Mouse (Mus musculus) heart, adult 11 months (tissue): ENCODE results near the gene Gm10283.
A peak's percentile ranks its signal among the peaks of the same experiment; 100 is the strongest.
"Not testable (repeated sequence)": the region's sequence is repeated elsewhere in the genome, so short reads cannot be mapped to it uniquely, and the experiment has no call there.

Source experiments
- DNase-seq: peaks from one replicate; pipeline ENCODE4 v3.0.0; 2022

Gm10283 gene

GRCm38 (mm10) chr8:60503098-60503497, at the start of gene Gm10283:
Gene Gm10283, minus strand, starts transcription at chr8:60503198.
- DNase-seq = no peak

GRCm38 (mm10) chr8:60534945-60535344, 31.9 kb upstream of the Gm10283 start:
- no peak for DNase-seq

GRCm38 (mm10) chr8:60518286-60518685, 15.3 kb upstream of the Gm10283 start:
- no peak for DNase-seq

- peak; percentile 90 for DNase-seq
These were observed 2.9 kb upstream of the Gm10283 start, which contains the start of gene Aadat for GRCm38 (mm10) chr8:60505653-60506521. Gene Aadat, plus strand, starts transcription at chr8:60505932.

DNA sequence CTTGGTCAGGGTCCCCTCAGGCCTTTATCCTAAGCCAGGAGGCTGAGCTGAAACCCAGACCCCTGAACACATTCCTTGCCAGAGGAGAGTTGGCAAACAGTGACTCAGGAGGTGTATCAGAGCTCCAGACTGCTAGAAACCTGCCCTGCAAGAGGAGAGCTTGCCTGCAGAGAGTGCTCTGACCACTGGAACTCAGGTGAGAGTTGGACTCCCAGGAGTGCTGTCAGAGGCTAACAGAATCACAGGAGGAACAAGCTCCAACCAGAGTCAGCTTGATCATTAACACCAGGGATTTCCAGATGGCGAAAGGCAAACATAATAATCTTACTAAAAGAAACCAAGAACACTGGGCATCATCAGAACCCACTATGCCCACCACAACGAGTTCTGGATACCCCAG, 8.0 kb downstream of the Gm10283 start:
- DNase-seq = not testable (repeated sequence)

GRCm38 (mm10) chr8:60494606-60495005, 8.4 kb downstream of the Gm10283 start:
- peak; percentile 79 for DNase-seq

- peak; percentile 64 for DNase-seq
These were observed 10.5 kb downstream of the Gm10283 start for GRCm38 (mm10) chr8:60492471-60492870.

GRCm38 (mm10) chr8:60491871-60492270, 11.1 kb downstream of the Gm10283 start:
- peak; percentile 29 for DNase-seq

GRCm38 (mm10) chr8:60490147-60490546, 12.9 kb downstream of the Gm10283 start:
- no peak for DNase-seq

DNA sequence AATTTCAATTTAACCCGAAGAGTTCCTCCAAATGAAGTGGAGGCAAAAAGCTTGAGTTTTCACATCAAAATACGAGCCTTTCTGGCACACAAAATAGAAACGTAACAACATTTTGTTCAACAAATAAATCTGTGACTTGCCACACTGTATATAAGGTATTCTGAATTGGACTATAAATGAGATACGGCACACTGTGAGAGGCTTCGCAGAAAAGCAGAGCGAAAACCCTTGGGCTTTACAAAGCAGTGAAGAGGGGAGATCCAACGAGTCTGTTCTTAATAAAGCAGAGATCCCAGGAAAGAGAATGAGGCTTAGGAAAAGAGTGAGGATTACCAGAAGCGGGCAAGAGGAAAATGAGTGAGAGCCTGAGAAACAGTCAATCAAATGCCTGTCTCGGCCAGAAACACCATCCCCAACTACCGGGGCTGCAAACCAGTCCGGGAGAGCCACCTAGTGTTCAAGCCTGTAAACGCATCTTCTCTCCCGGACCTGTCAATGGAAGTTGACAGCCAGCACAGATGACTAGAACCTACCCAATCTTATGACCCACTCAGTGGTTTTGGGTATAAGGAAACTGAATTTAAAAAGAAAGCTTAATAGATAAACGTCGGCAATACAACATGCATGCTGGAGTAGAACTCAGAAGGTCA, 36.2 kb downstream of the Gm10283 start:
- DNase-seq = no peak

- DNase-seq = no peak
These were observed 53.7 kb downstream of the Gm10283 start for GRCm38 (mm10) chr8:60449296-60449695.

- DNase-seq = no peak
These were observed 58.0 kb downstream of the Gm10283 start for GRCm38 (mm10) chr8:60444989-60445388.

DNA sequence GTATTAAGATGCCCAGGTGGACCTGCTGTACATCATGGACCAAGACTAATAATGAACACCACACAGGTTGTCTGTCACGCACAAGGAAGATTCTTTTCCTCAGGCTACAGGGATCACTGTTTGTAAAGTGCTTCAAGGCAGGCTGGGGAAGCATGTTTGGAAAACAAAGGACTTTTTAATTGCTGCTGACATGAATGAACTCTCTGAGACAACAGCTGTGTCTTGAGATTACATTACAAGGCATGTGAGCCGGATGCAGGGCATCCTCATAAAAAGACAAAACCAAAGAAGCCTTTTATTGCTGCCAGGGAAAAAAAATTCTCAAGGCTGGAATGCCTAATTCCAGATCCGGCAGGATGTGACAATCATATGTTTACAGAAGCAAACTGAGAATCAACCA, 64.4 kb downstream of the Gm10283 start:
- DNase-seq = no peak

DNA sequence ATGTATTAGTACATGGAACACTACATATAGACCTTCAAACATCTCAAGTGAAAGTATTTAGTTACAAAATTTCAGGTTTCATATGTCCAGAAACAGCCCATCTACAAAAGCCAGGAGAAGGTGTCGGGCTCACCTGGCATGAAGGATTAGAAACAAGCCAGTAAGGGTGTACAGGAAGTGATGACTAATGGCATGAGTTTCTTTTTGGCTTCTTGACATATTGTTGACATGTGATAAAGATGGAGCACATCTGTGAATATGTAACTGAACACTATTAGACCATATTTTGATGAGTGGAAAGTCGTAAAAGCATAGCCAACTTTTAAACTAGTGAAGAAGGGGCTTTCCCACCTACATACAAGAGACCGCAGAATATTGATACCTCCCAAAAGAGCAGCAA, 66.1 kb downstream of the Gm10283 start:
- DNase-seq = no peak

DNA sequence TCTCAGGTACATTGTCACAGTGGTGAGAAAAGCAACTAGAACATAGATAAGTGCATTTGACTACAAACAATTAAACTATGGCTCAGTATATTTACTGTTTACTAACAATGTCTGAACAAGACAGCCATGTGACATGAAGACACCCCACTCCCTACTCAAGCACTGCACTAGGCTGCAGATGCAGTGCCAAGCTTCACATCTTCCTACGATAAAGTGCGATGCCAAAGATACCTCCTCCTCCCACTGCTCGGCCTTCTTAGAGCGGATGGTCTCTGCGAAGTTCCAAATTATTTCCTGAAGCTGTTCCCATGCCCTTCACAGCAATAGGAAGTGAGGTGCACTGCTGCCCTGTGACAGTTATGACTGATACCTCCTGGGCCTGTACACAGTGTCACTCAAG, 70.3 kb downstream of the Gm10283 start:
- no peak for DNase-seq

DNA sequence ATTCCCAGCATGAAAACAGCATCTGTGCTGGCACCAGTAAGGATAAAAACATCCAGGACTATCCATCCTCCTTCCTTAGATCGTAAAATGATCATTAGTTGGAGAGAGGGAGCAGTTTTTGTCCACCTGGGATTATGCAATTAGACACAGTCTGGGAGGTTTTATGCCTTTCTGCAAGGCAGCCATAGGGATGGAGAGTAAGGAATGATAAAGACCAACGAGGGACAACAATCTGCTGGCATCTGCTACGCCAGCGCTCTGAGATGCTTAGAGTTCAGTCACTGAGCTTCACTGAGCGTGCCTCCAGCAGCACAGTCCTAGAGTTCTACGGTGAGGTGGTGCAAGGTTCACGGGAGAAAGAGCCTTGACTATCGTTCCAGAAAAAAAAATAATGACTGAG, 96.6 kb downstream of the Gm10283 start:
- no peak for DNase-seq

DNA sequence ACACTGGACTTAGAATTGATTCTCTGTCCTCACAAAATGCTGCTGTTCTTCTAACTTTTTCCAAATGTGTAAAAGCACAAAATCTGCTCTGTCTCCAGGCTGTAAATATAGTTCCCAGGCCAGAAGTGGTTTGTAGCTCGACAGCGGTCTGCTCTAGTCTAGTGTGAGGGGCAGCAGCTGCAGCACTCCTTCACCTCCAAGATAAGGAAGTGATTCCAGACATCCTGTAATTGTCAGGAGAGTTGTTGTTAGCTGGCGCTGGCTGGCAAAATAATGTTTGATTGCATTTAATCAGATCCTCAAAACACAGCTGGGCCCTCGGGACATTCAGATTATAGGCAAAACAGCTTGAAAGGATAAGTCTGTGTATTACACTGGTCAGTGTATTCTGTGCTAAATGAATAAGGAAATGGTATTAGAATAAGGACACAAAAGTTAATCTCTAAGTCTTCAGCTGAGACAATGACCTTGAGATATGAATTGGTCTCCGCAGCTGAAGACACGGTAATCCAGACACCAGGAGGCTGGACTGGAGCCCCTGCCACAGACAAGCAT, 97.9 kb downstream of the Gm10283 start:
- DNase-seq = no peak

DNA sequence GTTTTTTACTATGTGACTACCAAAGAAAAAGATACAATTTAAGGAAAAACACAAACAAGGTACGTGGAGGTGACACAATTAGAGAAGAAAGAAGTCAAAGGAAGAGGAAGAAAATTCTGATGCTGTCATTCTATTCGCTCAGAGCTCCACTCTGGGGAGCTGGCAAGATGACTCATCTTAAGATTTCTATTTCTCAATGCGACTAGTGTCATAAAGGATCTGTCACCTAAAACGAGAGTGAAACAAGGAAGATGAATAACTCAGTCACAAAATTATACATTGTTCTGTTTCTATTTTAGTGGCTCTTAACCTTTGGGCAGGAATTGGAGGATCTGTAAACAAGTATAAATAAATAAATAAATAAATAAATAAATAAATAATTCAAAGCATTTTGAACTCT, 109.3 kb downstream of the Gm10283 start:
- no peak for DNase-seq

- DNase-seq = no peak
These were observed 116.4 kb downstream of the Gm10283 start for GRCm38 (mm10) chr8:60386589-60386988.
